Mouse (Mus musculus) retina, postnatal 7 days (tissue): ENCODE data around the gene Fra10ac1.

Source experiments
- DNase-seq: peaks from one replicate; pipeline ENCODE4 v3.0.0-alpha.2; 2012; ENCODE audit warnings: low read depth, low spot score

The Fra10ac1 gene

GRCm38 (mm10) chr19:38232087-38232486 lies 8.1 kb upstream of the Fra10ac1 start:
- DNase-seq = no peak

GRCm38 (mm10) chr19:38228699-38229098 lies 4.7 kb upstream of the Fra10ac1 start:
- no peak for DNase-seq

GRCm38 (mm10) chr19:38224685-38225060 lies 717 bp upstream of the Fra10ac1 start:
- no peak for DNase-seq

GRCm38 (mm10) chr19:38223356-38223904 lies 526 bp downstream of the Fra10ac1 start:
- no peak for DNase-seq

DNA sequence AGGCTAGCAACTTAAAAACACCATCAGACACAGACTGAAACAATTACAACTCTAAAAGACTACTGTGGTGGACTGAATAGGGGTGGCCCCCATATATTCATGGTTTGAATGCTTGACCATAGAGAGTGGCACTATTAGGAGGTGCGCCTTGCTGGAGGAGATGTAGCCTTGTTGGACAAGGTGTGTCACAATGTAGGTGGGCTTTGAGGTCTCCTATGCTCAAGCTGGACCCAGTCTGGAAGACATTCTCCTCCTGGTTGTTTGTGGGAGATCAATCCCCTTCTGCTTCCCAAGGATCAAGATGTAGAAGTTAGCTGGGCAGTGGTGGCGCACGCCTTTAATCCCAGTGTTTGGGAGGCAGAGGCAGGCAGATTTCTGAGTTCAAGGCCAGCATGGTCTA lies 6.3 kb downstream of the Fra10ac1 start:
- no peak for DNase-seq

DNA sequence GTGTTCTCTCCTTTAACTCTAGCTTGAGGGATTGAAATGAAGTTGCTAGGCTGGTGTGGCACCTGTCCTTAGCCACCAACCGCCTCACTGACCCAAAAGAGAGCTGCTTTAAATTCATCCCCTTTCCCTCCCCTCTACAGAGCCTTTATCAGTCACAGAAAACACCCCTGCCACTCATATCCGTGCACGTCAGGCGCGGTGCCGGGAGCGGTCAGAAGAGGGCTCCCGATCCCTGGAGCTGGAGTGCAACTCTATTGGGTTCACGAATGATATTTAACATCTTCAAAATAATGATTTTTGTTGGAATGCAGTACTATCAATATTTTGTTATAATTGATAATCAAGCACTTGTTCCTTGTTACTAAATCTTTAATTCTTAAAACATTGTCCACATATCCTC lies 17.3 kb downstream of the Fra10ac1 start:
- DNase-seq = no peak

DNA sequence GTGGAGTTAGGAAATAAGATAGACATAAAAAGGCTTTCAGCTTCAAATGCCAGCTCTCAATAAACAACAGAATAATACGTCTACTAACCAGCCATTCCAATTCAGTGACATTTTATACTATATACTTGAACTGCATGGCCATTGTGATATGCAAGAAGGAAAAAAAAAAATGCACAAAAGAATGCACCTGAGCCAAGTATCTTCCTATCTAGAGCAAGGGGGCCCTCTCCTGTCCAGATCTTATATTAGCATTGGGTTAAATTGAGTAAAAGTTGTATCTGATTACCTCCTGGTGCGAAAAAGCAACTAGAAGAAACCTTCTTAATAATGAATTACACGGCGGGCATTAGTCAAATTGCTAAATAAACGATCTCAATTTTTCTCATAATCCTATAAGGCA lies 25.2 kb downstream of the Fra10ac1 start:
- no peak for DNase-seq

DNA sequence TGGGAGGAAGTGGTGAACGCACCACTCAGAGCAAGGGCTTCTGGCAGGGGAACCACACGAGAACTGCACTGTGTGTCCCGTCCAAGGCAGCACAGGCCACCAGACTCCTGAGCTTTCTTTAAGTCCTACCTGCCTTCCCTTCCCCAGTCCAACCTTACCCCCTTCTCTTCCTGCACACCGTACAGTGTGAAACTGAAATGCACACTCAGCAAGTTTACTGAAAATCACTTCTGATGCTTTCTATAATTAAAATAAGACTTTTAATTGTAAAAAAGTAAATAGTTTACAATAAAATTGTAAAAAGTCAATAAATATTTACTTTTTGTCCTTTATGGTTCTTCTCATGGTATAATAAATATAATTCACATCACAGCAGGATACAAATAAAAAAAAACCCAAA lies 28.7 kb downstream of the Fra10ac1 start:
- DNase-seq = no peak

GRCm38 (mm10) chr19:38191446-38191845 lies 32.5 kb downstream of the Fra10ac1 start:
- DNase-seq = no peak

DNA sequence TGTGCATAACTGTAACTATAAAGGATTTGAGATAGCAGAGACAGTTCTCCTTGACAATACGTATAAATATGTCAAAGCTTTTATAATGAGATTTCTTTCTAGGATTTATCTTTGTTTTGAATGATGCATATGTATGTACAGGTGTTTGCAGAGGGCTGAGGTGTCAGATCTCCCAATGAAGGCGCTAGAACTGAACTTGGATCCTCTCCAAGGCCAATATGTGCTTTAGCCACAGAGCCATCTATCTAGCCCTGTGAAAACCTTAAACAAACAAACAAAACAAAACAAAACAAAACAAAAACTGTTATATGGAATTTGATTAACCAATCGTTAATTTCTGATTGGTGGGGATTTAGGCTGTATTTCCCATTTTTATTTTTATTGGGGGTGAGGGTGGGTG lies 33.4 kb downstream of the Fra10ac1 start:
- DNase-seq = no peak

GRCm38 (mm10) chr19:38187345-38187680 lies 36.6 kb downstream of the Fra10ac1 start:
- DNase-seq = no peak

- no peak for DNase-seq
Observed at GRCm38 (mm10) chr19:38186631-38187344, 37.2 kb downstream of the Fra10ac1 start.

- DNase-seq = no peak
Observed at GRCm38 (mm10) chr19:38179675-38180074, 44.3 kb downstream of the Fra10ac1 start.

DNA sequence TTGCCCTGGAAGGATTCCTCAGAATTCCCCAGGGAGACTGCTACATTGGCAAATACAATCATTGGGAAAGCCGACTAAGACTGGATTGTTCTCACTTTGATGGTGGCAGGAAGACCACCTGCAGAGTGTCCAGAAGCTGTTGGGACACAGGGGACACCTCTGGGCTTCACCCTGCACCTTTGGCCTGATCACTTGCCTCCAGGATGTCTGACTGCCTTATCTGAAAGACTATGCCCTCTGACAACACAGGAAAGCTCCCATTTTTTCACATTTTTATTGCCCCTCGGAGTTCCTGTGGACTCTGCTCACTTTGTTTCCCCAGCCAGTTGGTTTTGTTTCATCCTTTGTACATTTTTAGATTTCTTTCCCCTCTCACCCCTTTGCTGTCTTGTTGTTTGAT lies 59.3 kb downstream of the Fra10ac1 start:
- DNase-seq = no peak

- DNase-seq = no peak
Observed at GRCm38 (mm10) chr19:38161648-38162354, 62.2 kb downstream of the Fra10ac1 start.

DNA sequence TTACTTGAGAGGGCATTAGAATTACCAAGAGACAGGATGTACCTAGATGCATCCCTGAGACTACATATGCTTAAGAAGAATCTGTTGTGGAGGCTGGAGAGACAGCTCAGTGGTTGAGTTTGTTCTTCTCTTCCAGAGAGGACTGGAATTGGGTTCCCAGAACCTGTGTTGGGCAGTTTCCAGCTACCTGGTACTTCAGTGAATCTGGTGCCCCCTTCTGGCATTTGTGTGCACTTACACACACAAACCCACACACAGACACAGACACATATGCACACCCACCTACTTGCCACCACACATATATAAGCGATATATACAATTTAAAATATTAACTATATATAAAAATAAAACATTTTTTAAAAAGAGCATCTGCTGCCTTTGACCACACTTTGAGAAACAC lies 67.7 kb downstream of the Fra10ac1 start:
- DNase-seq = no peak

- DNase-seq = no peak
Observed at GRCm38 (mm10) chr19:38143540-38144271, 80.2 kb downstream of the Fra10ac1 start.
